Mouse (Mus musculus): Measurements from ENCODE around the gene Skint8. TPM values are rescaled to one million over a fixed set of nuclear protein-coding genes. Genes with fewer than 3 reads are reported as not detected.

Skint8 gene
- polyA plus RNA-seq (2015; fragmentation: Nextera tagmentation; extraction: Ambion mirVana), result not detected in 2 replicates

DNA sequence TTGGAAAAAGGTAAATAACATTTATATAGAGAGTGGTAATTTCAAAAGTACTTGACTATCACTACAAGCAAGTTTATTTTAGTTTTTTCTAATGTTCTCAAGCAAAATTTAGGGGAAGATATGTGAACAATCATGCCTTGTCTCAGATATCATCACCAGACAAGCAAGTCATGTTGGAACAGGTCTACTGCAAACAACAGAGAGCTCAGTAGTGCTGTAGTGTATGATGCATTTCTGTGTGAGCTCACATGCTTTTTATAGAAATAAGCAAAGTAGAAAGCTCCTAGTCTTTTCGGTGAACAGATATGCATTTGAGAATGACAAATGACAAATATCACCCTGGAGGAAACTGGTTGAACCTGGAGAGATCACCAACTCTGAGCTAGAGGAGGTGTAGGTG lies at the start of gene Skint8:
Skint8 (plus strand) TSS at position 301 of the 400 bp plus-strand sequence.
- H3K36me3 ChIP-seq (ENCODE audit: control insufficient read depth, insufficient read depth), result no peaks in the 10 kb centered on the region
- WGBS, result 87% methylated on average over 1 of the region's 1 CpGs
- ATAC-seq, result no peak

GRCm38 (mm10) chr4:111880112-111880875 lies 38.9 kb upstream of the Skint8 start:
- Histone ChIP-seq H3K4me3 (ENCODE audit: low read depth, low read length) (no peak overlapping the region), H3K9ac (ENCODE audit: low read depth, low read length) (no peak overlapping the region), H3K27ac (ENCODE audit: low read depth, low read length) (no peak overlapping the region), H3K4me1 (replicated peaks; ENCODE audit: control insufficient read depth, insufficient read depth, low read length) (no peaks in the 10 kb centered on the region), H3K4me2 (replicated peaks; ENCODE audit: low read depth) (no peak overlapping the region), H3K27me3 (replicated peaks; ENCODE audit: control insufficient read depth, insufficient read depth, low read length) (no peaks in the 10 kb centered on the region), H3K9me3 (ENCODE audit: control insufficient read depth) (no peaks in the 10 kb centered on the region), H3K36me3 (ENCODE audit: control insufficient read depth, insufficient read depth) (no peaks in the 10 kb centered on the region)
- 44% methylated on average over 4 of the region's 4 CpGs for WGBS
- ATAC-seq, result no peak
- TF ChIP-seq CTCF (IDR thresholded peaks at IDR 0.05; ENCODE audit: low read depth), result no peak

More for the DNA sequence above, at the start of gene Skint8:
- Histone ChIP-seq H3K9ac (ENCODE audit: low read depth, low read length) (no peak within 1 kb of the TSS), H3K27ac (ENCODE audit: low read depth, low read length) (no peak within 1 kb of the TSS), H3K9me3 (ENCODE audit: control insufficient read depth) (no peaks in the 10 kb centered on the region), H3K4me2 (replicated peaks; ENCODE audit: low read depth) (no peak within 1 kb of the TSS), H3K4me1 (replicated peaks; ENCODE audit: control insufficient read depth, insufficient read depth, low read length) (no peaks in the 10 kb centered on the region), H3K27me3 (replicated peaks; ENCODE audit: control insufficient read depth, insufficient read depth, low read length) (no peaks in the 10 kb centered on the region), H3K4me3 (ENCODE audit: low read depth, low read length) (no peak within 1 kb of the TSS)
- no peak for TF ChIP-seq CTCF (IDR thresholded peaks at IDR 0.05; ENCODE audit: low read depth)

DNA sequence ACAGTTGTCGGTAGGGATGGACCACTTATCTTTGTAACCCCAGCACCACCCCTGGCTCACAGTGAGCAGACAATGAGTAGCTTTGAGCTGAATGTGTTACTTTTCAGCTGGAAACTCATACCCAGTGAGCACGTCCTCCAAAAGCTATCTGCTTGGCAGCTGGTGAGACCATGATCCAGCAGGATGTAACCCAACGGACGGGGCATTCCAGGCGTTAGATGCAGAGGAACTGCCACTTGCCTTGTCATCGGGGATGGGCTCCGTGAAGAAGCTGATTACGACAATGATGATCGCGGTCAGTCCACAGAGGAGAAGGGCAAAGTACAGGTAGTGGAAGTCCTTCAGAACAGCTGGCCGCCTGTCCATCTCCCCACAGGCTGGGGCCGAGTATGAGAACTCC lies 35.6 kb upstream of the Skint8 start:
- no peaks in the 10 kb centered on the region for H3K9me3 ChIP-seq (ENCODE audit: control insufficient read depth)
- no peak for ATAC-seq
- 84% methylated on average over 12 of the region's 12 CpGs for WGBS
- no peaks in the 10 kb centered on the region for H3K4me1 ChIP-seq (replicated peaks; ENCODE audit: control insufficient read depth, insufficient read depth, low read length)
- no peaks in the 10 kb centered on the region for H3K36me3 ChIP-seq (ENCODE audit: control insufficient read depth, insufficient read depth)
- H3K9ac ChIP-seq (ENCODE audit: low read depth, low read length), result no peak overlapping the region
- H3K4me3 ChIP-seq (ENCODE audit: low read depth, low read length), result no peak overlapping the region
- H3K27ac ChIP-seq (ENCODE audit: low read depth, low read length), result no peak overlapping the region
- no peaks in the 10 kb centered on the region for H3K27me3 ChIP-seq (replicated peaks; ENCODE audit: control insufficient read depth, insufficient read depth, low read length)
- H3K4me2 ChIP-seq (replicated peaks; ENCODE audit: low read depth), result no peak overlapping the region
- TF ChIP-seq CTCF (IDR thresholded peaks at IDR 0.05; ENCODE audit: low read depth), result no peak

GRCm38 (mm10) chr4:111886018-111886417 lies 33.2 kb upstream of the Skint8 start:
- no peak overlapping the region for H3K9ac ChIP-seq (ENCODE audit: low read depth, low read length)
- H3K27ac ChIP-seq (ENCODE audit: low read depth, low read length), result no peak overlapping the region
- ATAC-seq, result peak; percentile 52; the same call in 1 of the 2 replicates
- H3K4me2 ChIP-seq (replicated peaks; ENCODE audit: low read depth), result peak overlapping the region; percentile 51
- H3K27me3 ChIP-seq (replicated peaks; ENCODE audit: control insufficient read depth, insufficient read depth, low read length), result no peaks in the 10 kb centered on the region
- H3K36me3 ChIP-seq (ENCODE audit: control insufficient read depth, insufficient read depth), result no peaks in the 10 kb centered on the region
- no peak overlapping the region for H3K4me3 ChIP-seq (ENCODE audit: low read depth, low read length)
- no peaks in the 10 kb centered on the region for H3K9me3 ChIP-seq (ENCODE audit: control insufficient read depth)
- TF ChIP-seq CTCF (IDR thresholded peaks at IDR 0.05; ENCODE audit: low read depth), result peak; percentile 86
- WGBS, result 5% methylated on average over 7 of the region's 7 CpGs
- H3K4me1 ChIP-seq (replicated peaks; ENCODE audit: control insufficient read depth, insufficient read depth, low read length), result no peaks in the 10 kb centered on the region

DNA sequence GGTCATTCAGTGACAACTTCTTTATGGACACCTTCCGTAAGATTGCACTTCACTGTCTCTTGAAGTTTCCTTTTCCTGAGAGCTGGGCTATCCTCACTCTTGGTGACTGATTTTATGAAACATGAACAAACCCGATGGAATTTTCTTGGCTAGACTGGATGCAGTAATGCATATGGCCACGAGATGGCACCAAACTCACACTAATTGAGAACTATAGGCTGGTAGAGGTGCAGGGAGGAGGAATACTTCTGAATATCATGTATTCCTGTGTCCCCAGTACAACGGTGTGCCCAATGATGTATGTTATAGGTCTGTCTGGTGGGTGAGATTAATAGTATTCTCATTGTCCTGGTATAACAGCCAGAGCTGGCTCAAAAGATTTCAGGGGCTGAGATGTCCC lies 32.6 kb upstream of the Skint8 start:
- peak; percentile 89 for TF ChIP-seq CTCF (IDR thresholded peaks at IDR 0.05; ENCODE audit: low read depth)
- 15% methylated on average over 4 of the region's 4 CpGs for WGBS
- Histone ChIP-seq H3K9ac (ENCODE audit: low read depth, low read length) (no peak overlapping the region), H3K4me1 (replicated peaks; ENCODE audit: control insufficient read depth, insufficient read depth, low read length) (no peaks in the 10 kb centered on the region), H3K9me3 (ENCODE audit: control insufficient read depth) (no peaks in the 10 kb centered on the region), H3K36me3 (ENCODE audit: control insufficient read depth, insufficient read depth) (no peaks in the 10 kb centered on the region), H3K4me2 (replicated peaks; ENCODE audit: low read depth) (peak overlapping the region; percentile 51), H3K27me3 (replicated peaks; ENCODE audit: control insufficient read depth, insufficient read depth, low read length) (no peaks in the 10 kb centered on the region), H3K27ac (ENCODE audit: low read depth, low read length) (no peak overlapping the region), H3K4me3 (ENCODE audit: low read depth, low read length) (no peak overlapping the region)
- ATAC-seq, result 0 out of 2 replicates have a peak, but pooled peaks have one; percentile 50

- no peak for ATAC-seq
- no peak overlapping the region for H3K4me2 ChIP-seq (replicated peaks; ENCODE audit: low read depth)
These were observed 27.1 kb upstream of the Skint8 start for GRCm38 (mm10) chr4:111892138-111892537.

More at GRCm38 (mm10) chr4:111892138-111892537, 27.1 kb upstream of the Skint8 start:
- Histone ChIP-seq H3K9me3 (ENCODE audit: control insufficient read depth) (no peaks in the 10 kb centered on the region), H3K27me3 (replicated peaks; ENCODE audit: control insufficient read depth, insufficient read depth, low read length) (no peaks in the 10 kb centered on the region), H3K27ac (ENCODE audit: low read depth, low read length) (no peak overlapping the region), H3K36me3 (ENCODE audit: control insufficient read depth, insufficient read depth) (no peaks in the 10 kb centered on the region), H3K4me3 (ENCODE audit: low read depth, low read length) (no peak overlapping the region), H3K4me1 (replicated peaks; ENCODE audit: control insufficient read depth, insufficient read depth, low read length) (no peaks in the 10 kb centered on the region), H3K9ac (ENCODE audit: low read depth, low read length) (no peak overlapping the region)
- TF ChIP-seq CTCF (IDR thresholded peaks at IDR 0.05; ENCODE audit: low read depth), result no peak

Data from intestine, postnatal 0 days (tissue).